Mouse (Mus musculus): ENCODE data around the gene Dnajc14.

DNA sequence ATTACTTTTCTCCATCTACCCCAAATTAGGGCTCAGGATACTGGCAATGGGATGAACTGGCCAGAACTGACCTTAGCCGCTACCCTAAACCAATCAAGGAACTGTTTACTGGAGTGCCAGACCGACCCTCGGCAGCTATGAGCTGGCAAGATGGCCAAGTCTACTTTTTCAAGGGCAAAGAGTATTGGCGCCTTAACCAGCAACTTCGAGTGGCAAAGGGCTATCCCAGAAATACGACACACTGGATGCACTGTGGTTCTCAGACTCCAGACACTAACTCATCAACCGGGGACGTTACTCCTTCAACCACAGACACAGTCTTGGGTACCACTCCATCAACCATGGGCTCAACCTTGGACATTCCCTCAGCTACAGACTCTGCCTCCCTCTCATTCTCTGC, 5.2 kb upstream of the Dnajc14 start:
- TF ChIP-seq CTCF (IDR thresholded peaks at IDR 0.05; ENCODE audit: insufficient read depth, low read depth, low read length): no peak
- TF ChIP-seq POLR2A (IDR thresholded peaks at IDR 0.05; ENCODE audit: insufficient read depth, low read depth, low read length): no peak

Data from olfactory bulb, adult 2 months (tissue).